In genomic region chr5:8088147-8088546, GRCm38 (mm10) we compare ENCODE assay signal across 18 mouse cellular contexts.
"Had no signal": no experiment of that assay in that cellular context is flagged by ENCODE, and none has a peak within 500 bp of the region (broad histone marks: within the 10 kb centered on the region; RNA-seq: fewer than 3 reads in every experiment).

No protein-coding gene starts in this region.

- H3K27me3 ChIP-seq: midbrain, embryonic 12.5 days; neural tube, embryonic 13.5 days; stomach, embryonic 15.5 days had no signal

- ATAC-seq: liver, postnatal 0 days; lung, postnatal 0 days; midbrain, embryonic 16.5 days had no signal

- H3K4me1 ChIP-seq: midbrain, embryonic 12.5 days; neural tube, embryonic 13.5 days; stomach, embryonic 15.5 days had no signal

- H3K27ac ChIP-seq: liver, embryonic 14.5 days; macrophage; midbrain, embryonic 12.5 days; neural tube, embryonic 13.5 days; stomach, embryonic 15.5 days had no signal

- DNase-seq: kidney, adult 18-20 months; kidney, adult 9 months; kidney, postnatal 14 days; kidney, postnatal 4 days; liver, postnatal 0 days; lung, embryonic 14.5 days; right cerebral cortex, postnatal 14 days; spleen, adult 18-20 months; thymus, postnatal 25 days had no signal

- H3K36me3 ChIP-seq: stomach, embryonic 15.5 days had no signal

- H3K4me2 ChIP-seq: liver, embryonic 11.5 days; lung, embryonic 14.5 days; midbrain, embryonic 12.5 days; neural tube, embryonic 13.5 days; stomach, embryonic 15.5 days had no signal

- H3K9ac ChIP-seq: liver, embryonic 14.5 days; liver, postnatal 0 days; lung, embryonic 14.5 days; midbrain, embryonic 12.5 days; neural tube, embryonic 13.5 days; stomach, embryonic 15.5 days had no signal

- H3K4me3 ChIP-seq: midbrain, embryonic 12.5 days; myocyte; neural tube, embryonic 13.5 days; stomach, embryonic 15.5 days had no signal

- H3K9me3 ChIP-seq: midbrain, embryonic 12.5 days; neural tube, embryonic 13.5 days; stomach, embryonic 15.5 days had no signal
